Mouse (Mus musculus) liver, embryonic 14.5 days (tissue): ENCODE data around the gene Samd11. TPM values are rescaled to one million over a fixed set of nuclear protein-coding genes. Genes with fewer than 3 reads are reported as not detected.

Experiments
- ATAC-seq: fragments of 200-750 bp; cut with Nextera tagmentation; 2 replicates; pipeline ENCODE4 v1.8.0; 2017; ENCODE audit warnings: moderate number of reproducible peaks, mild to moderate bottlenecking, moderate library complexity; ENCODE audit not compliant: insufficient read depth
- DNase-seq, 3 experiments: peaks; one replicate each; pipeline ENCODE4 v3.0.0-alpha.2; 2012 to 2013; ENCODE audit warnings: low read depth in 3 of 3, low spot score in 3 of 3
- H3K27ac ChIP-seq: fragments of 300-500 bp; sonication (generic); 2 replicates; pipeline ENCODE4 v1.5.1; 2014; ENCODE audit warnings: moderate library complexity, mild to moderate bottlenecking, control low read depth, inconsistent platforms
- H3K27me3 ChIP-seq: fragments of 300-500 bp; sonication (generic); 2 replicates; pipeline ENCODE4 v1.6.1; 2014; ENCODE audit warnings: mild to moderate bottlenecking, low read length, moderate library complexity; ENCODE audit not compliant: control insufficient read depth, insufficient read depth
- H3K36me3 ChIP-seq: fragments of 300-500 bp; sonication (generic); replicated peaks from 2 replicates; pipeline ENCODE4 v1.6.1; 2014; ENCODE audit warnings: low read depth; ENCODE audit not compliant: control insufficient read depth, insufficient read depth
- H3K4me1 ChIP-seq, 2 experiments: fragments of 200-500 bp in 1 of 2; fragments of 300-500 bp in 1 of 2; sonication (generic) in 1 of 2; replicated peaks; 2 replicates each; pipeline ENCODE4 v1.6.1; 2012 to 2014; ENCODE audit warnings: antibody characterized with exemption in 1 of 2, inconsistent platforms in 1 of 2, low read length in 1 of 2; ENCODE audit not compliant: control insufficient read depth in 2 of 2, insufficient read depth in 2 of 2
- H3K4me2 ChIP-seq: fragments of 300-500 bp; sonication (generic); 2 replicates; pipeline ENCODE4 v1.6.1; 2014; ENCODE audit warnings: low read depth, mild to moderate bottlenecking, control low read depth, moderate library complexity
- H3K4me3 ChIP-seq, 2 experiments: fragments of 200-500 bp in 1 of 2; fragments of 300-500 bp in 1 of 2; sonication (generic) in 1 of 2; 2 replicates each; pipeline ENCODE4 v1.5.1; 2012 to 2014; ENCODE audit warnings: low read depth in 2 of 2, low read length in 2 of 2, mild to moderate bottlenecking in 2 of 2, control low read depth in 1 of 2, inconsistent platforms in 1 of 2, moderate library complexity in 1 of 2; ENCODE audit not compliant: insufficient read depth in 1 of 2
- H3K9ac ChIP-seq: fragments of 300-500 bp; sonication (generic); replicated peaks from 2 replicates; pipeline ENCODE4 v1.6.1; 2014; ENCODE audit warnings: mild to moderate bottlenecking, control low read depth, moderate library complexity
- H3K9me3 ChIP-seq: fragments of 300-500 bp; sonication (generic); 2 replicates; pipeline ENCODE4 v1.6.1; 2016; ENCODE audit warnings: low read length, mixed read lengths; ENCODE audit not compliant: control insufficient read depth
- CTCF ChIP-seq: IDR thresholded peaks from 2 replicates; pipeline ENCODE4 v1.5.1; 2016; ENCODE audit warnings: antibody characterized with exemption, low read depth, control low read depth
- EP300 ChIP-seq: IDR thresholded peaks from 2 replicates; pipeline ENCODE4 v1.6.1; 2016; ENCODE audit warnings: antibody characterized with exemption, low read depth
- WGBS: fragments of 180-500 bp; shearing (Covaris S2); extraction: QIAGEN DNeasy Blood & Tissue Kit; methylation state at CpG from one replicate; pipeline ENCODE4 v1.1.7; 2014; ENCODE audit not compliant: insufficient replicate concordance; 5-methylcytosine and 5-hydroxymethylcytosine counted together
- polyA plus RNA-seq, 2 experiments: library from polyadenylated mRNA; depleted of rRNA in 1 of 2; stranded (reverse) in 1 of 2; unstranded in 1 of 2; fragments of >200 nt; fragmentation: Nextera tagmentation in 1 of 2; extraction: Ambion mirVana in 1 of 2; gene quantifications; 2 replicates each; pipeline versions ENCODE4 v1.2.1 to v1.2.3; 2012 to 2014

Samd11 gene
- polyA plus RNA-seq, 2 experiments, result 21.5 to 56.1 TPM

DNA sequence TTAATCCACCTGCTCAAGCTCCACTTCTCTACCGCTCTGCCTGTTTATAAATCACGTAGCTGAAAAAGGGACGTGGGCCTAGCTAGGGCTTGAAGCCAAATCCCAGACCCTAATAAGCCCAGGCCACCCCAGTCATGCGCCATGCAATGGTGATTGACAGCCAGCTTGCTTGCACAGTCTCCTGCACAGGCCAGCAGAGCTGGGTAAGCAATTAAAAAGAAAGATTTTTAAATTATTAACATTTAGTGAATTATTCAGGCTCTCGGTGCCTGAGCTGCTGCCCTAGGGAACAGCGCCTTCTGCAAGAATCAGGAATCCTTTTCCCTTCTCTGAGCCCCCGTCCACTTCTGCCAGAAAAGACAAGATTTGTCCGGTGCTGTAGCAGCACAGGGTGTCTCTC lies 4.4 kb downstream of the Samd11 start:
- WGBS, result 76% methylated on average over 8 of the region's 8 CpGs
- Histone ChIP-seq H3K27ac (peak overlapping the region; percentile 98), H3K27me3 (peaks cover 4% of the 10 kb centered on the region), H3K9me3 (no peaks in the 10 kb centered on the region), H3K9ac (peak overlapping the region; percentile 86), H3K4me2 (peak overlapping the region; percentile 93), H3K36me3 (peaks cover 58% of the 10 kb centered on the region), H3K4me3 (peak overlapping the region; percentile 30 to 52), H3K4me1 (peaks cover 23 to 48% of the 10 kb centered on the region in 2 experiments)
- ATAC-seq (no peak), DNase-seq (no peak)
- TF ChIP-seq EP300 (no peak), CTCF (no peak)

DNA sequence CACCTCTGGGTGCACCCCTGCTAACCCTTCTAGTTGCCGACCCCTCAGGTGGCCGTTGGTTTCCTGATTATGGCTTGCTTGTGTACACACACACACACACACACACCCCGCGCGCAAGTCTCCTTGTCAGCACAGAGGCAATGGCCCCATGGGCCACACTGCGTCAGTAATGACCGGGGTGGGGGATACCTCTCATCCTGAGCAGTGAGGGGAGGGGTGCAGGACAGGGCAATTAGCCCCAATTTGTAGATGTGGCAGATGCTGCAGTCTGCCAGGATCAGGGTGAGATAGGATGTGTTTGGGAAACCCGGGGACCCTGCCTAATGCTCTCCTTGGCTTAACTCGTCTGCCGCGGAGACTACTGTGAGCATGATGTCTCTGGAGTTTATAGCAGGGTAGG lies 5.9 kb downstream of the Samd11 start:
- WGBS, result 56% methylated on average over 11 of the region's 11 CpGs

DNA sequence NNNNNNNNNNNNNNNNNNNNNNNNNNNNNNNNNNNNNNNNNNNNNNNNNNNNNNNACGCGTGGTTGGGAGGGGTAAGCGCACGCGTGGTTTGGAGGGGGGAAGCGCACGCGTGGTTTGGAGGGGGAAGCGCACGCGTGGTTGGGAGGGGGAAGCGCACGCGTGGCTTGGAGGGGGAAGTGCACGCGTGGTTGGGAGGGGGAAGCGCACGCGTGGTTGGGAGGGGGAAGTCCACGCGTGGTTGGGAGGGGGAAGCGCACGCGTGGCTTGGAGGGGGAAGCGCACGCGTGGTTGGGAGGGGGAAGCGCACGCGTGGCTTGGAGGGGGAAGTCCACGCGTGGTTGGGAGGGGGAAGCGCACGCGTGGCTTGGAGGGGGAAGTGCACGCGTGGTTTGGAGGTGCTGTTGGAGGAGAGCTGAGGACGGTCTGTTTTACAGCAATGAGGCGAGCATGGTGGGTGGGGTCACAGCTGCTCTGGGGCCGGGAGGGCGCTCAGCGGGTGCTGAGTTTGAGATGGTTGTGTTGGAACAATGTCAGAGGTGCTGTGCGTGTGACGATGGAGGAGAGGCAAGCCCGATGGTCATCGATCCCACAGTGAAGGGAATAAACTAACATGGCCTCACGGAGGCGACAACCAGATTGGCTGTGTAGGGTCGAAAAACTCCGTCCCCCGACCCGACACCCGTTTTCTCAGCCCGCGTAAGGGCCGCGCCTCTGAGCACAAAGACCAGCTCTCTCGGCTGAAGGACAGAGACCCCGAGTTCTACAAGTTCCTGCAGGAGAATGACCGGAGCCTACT lies 18.6 kb downstream of the Samd11 start:
- Histone ChIP-seq H3K4me3 (peak overlapping the region; percentile 83 to 99), H3K9ac (peak overlapping the region; percentile 86), H3K36me3 (peaks cover 46% of the 10 kb centered on the region), H3K27me3 (no peaks in the 10 kb centered on the region), H3K27ac (peak overlapping the region; percentile 44), H3K4me1 (peaks cover 4 to 7% of the 10 kb centered on the region in 2 experiments; a peak in 2 of 4 replicates), H3K4me2 (peak overlapping the region; percentile 95), H3K9me3 (no peaks in the 10 kb centered on the region)
- ATAC-seq, result no peak
- TF ChIP-seq EP300 (no peak), CTCF (no peak)
- WGBS, result 18% methylated on average over 55 of the region's 60 CpGs
- DNase-seq, result peak in 1 of 3 experiments; percentile 40

More for the DNA sequence above, 5.9 kb downstream of the Samd11 start:
- H3K4me1 ChIP-seq, result peaks cover 23 to 38% of the 10 kb centered on the region in 2 experiments
- DNase-seq (no peak), ATAC-seq (no peak)
- H3K36me3 ChIP-seq, result peaks cover 72% of the 10 kb centered on the region
- H3K4me3 ChIP-seq, result no peak overlapping the region
- TF ChIP-seq EP300 (no peak), CTCF (no peak)
- H3K4me2 ChIP-seq, result no peak overlapping the region
- peak overlapping the region; percentile 46 for H3K27ac ChIP-seq
- H3K9ac ChIP-seq, result no peak overlapping the region
- H3K27me3 ChIP-seq, result no peaks in the 10 kb centered on the region; the same call in 1 of the 2 replicates
- H3K9me3 ChIP-seq, result no peaks in the 10 kb centered on the region

DNA sequence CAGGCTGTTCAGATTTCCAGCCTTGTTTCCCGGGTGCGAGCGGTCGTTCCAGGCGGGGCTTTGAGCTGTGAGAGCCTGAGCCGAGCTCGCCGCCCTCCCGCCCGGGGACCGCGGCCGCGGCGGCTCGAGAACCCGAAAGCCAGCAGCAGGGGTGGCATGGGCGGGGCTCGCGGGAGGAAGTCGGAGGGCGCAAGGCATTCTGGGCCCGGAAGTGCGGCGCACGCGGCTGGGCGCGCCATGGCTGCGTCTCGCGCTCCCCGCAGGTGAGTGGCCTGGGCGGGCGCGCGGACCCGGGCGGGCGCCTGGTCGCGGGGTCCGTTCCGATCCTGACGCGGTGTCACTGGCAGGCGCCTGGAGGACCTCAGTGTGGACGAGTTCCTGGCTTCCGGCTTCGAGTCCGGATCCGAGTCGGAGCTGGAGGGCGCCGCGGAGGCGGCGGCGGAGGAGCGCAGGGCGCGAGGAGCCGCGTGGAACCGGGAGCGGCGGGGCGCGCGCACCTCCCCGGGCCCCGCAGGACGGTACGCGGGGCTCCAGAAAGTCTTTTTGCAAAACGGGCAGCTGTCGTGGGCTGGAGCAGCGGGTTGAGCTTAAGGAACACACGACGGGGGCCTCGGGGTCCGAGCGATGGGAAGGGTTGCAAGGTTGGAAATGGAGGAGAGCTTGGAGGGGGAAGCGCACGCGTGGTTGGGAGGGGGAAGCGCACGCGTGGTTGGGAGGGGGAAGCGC lies 19.5 kb downstream of the Samd11 start, which contains the start of gene Noc2l:
Gene Noc2l, plus strand, starts transcription at position 203 of the 726 bp plus-strand sequence.
- Histone ChIP-seq H3K4me2 (peak within 1 kb of the TSS; percentile 95), H3K27me3 (no peaks in the 10 kb centered on the region), H3K9ac (peak within 1 kb of the TSS; percentile 92), H3K9me3 (no peaks in the 10 kb centered on the region), H3K36me3 (peaks cover 43% of the 10 kb centered on the region), H3K27ac (peak within 1 kb of the TSS; percentile 88), H3K4me1 (peaks cover 4 to 7% of the 10 kb centered on the region in 2 experiments; a peak in 2 of 4 replicates), H3K4me3 (peak within 1 kb of the TSS; percentile 86 to 99)
- ATAC-seq (peak; percentile 87), DNase-seq (peak; percentile 82 to 85 (median 83))
- TF ChIP-seq CTCF (no peak), EP300 (no peak)
- under 1% methylated on average over 77 of the region's 90 CpGs for WGBS
